Mouse (Mus musculus) small intestine, adult 2 months (tissue): ENCODE measurements around the gene Reln.

Experiments used
- CTCF ChIP-seq: fragments of 200-500 bp; IDR thresholded peaks from 2 replicates; pipeline ENCODE4 v1.5.1; 2012; ENCODE audit warnings: low read depth, mild to moderate bottlenecking, control low read depth, inconsistent platforms, low read length, moderate library complexity, mixed read lengths; ENCODE audit not compliant: insufficient replicate concordance, insufficient read length; ENCODE audit errors: extremely low read depth
- POLR2A ChIP-seq: fragments of 200-500 bp; IDR thresholded peaks from 2 replicates; pipeline ENCODE4 v1.6.1; 2012; ENCODE audit warnings: low read depth, mild to moderate bottlenecking, control low read depth, inconsistent platforms, low read length, moderate library complexity

- TF ChIP-seq CTCF (no peak), POLR2A (no peak)
These were observed 337.0 kb downstream of the Reln start for GRCm38 (mm10) chr5:22007304-22008059.
